Mouse (Mus musculus): ENCODE measurements around the gene Ccdc188. TPM values are rescaled to one million over a fixed set of nuclear protein-coding genes. Genes with fewer than 3 reads are reported as not detected.
"Not testable (repeated sequence)": the region's sequence is repeated elsewhere in the genome, so short reads cannot be mapped to it uniquely, and the experiment has no call there.

Gene Ccdc188
- polyA plus RNA-seq, 1 experiment from 2014 or later = not detected

DNA sequence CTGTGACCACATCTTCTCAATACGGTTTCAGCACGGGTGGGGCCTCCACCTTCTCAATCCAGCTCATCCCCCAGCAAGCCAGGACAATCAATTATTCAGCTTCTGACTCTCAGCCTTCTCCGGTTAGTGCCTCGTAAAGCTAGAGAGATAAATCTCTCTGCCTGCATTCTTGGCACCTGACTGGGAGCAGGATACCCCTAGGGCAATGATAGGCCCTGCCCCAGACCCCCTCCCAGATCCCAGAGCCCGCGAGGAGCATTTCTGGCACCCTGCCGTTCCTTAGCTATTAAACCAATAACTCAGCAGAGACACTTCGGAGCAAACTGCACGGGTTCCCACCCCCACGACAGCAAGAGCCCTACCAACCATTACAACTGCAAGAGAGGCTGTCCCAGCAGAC is 36.3 kb upstream of the Ccdc188 start:
- Histone ChIP-seq H3K4me2 (no peak overlapping the region), H3K36me3 (ENCODE audit: control insufficient read depth, insufficient read depth, low read length) (no peaks in the 10 kb centered on the region), H3K27me3 (ENCODE audit: control insufficient read depth, insufficient read depth, low read length) (no peaks in the 10 kb centered on the region; the same call in 1 of the 2 replicates), H3K4me1 (ENCODE audit: control insufficient read depth, insufficient read depth, low read length) (peaks cover 10% of the 10 kb centered on the region; the same call in 1 of the 2 replicates), H3K27ac (ENCODE audit: low read depth, low read length) (no peak overlapping the region), H3K9ac (ENCODE audit: low read length) (no peak overlapping the region), H3K4me3 (ENCODE audit: low read depth, low read length) (no peak overlapping the region), H3K9me3 (ENCODE audit: control insufficient read depth, low read length) (no peaks in the 10 kb centered on the region)
- DNase-seq (ENCODE audit: low spot score, missing footprints) (no peak), ATAC-seq (ENCODE audit: low FRiP score) (no peak)
- 73% methylated on average over 10 of the region's 10 CpGs for WGBS

DNA sequence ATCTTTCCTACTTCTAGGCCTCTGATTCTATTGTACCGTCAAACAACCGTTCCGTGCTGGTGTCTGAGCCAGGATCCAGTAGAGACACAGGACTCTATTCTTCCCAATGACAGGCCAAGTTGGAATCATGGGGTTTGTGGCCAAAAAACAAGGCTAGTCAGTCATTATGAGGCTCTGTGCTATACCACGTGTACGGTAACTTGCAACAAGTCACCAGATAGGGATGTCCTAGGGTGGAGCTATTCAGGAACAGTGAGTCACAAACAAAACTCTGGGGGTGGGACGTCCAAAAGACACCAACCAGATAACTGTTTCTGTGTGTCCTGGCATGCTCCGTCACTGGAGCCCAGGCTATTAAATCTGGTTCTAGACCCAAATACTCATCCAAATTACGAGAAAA is 34.9 kb upstream of the Ccdc188 start:
- no peak overlapping the region for H3K9ac ChIP-seq (ENCODE audit: low read length)
- H3K4me2 ChIP-seq = no peak overlapping the region
- H3K27ac ChIP-seq (ENCODE audit: low read depth, low read length) = no peak overlapping the region
- no peak overlapping the region for H3K4me3 ChIP-seq (ENCODE audit: low read depth, low read length)
- no peaks in the 10 kb centered on the region for H3K36me3 ChIP-seq (ENCODE audit: control insufficient read depth, insufficient read depth, low read length)
- no peaks in the 10 kb centered on the region for H3K9me3 ChIP-seq (ENCODE audit: control insufficient read depth, low read length)
- DNase-seq (ENCODE audit: low spot score, missing footprints) (no peak), ATAC-seq (ENCODE audit: low FRiP score) (no peak)
- H3K27me3 ChIP-seq (ENCODE audit: control insufficient read depth, insufficient read depth, low read length) = no peaks in the 10 kb centered on the region; the same call in 1 of the 2 replicates
- H3K4me1 ChIP-seq (ENCODE audit: control insufficient read depth, insufficient read depth, low read length) = peaks cover 10% of the 10 kb centered on the region; the same call in 1 of the 2 replicates
- WGBS = 85% methylated on average over 8 of the region's 8 CpGs

DNA sequence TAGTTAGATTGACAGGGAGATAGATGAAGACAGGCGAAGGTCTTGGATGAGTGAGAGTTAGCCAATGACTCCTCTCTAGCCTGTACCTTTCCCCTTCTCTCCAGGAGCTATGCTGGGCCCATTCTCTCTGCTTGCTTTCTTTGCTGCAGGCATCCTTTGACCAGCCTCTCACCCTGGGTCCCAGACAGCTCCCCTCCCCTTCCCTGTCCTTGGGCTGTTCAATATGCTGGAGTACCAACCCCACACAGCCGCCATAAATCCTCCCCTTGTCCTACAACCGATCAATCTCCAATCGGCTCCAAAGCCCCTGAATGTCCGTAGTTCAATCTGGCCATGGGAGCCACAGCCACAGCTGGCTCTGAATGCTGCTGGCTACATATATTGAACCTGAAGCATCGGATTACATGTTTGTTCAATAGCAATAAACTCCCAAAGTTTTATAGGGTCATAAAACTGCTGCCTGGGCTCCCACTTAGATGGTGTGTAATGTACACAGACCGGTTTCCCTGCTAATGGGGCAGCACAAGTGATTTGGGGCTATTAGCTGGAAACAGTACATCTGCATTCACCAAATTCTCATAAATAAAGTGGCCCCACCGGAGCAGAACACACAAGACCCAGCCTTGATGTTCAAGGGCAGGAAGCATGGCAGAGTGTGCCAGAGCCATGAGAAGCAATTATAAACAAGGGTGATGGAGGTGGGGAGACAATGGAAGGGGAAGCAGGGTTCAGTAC is 31.8 kb upstream of the Ccdc188 start:
- Histone ChIP-seq H3K4me1 (ENCODE audit: control insufficient read depth, insufficient read depth, low read length) (no peaks in the 10 kb centered on the region), H3K36me3 (ENCODE audit: control insufficient read depth, insufficient read depth, low read length) (no peaks in the 10 kb centered on the region), H3K4me3 (ENCODE audit: low read depth, low read length) (no peak overlapping the region), H3K9me3 (ENCODE audit: control insufficient read depth, low read length) (no peaks in the 10 kb centered on the region), H3K27ac (ENCODE audit: low read depth, low read length) (no peak overlapping the region), H3K4me2 (no peak overlapping the region), H3K27me3 (ENCODE audit: control insufficient read depth, insufficient read depth, low read length) (no peaks in the 10 kb centered on the region; the same call in 1 of the 2 replicates), H3K9ac (ENCODE audit: low read length) (no peak overlapping the region)
- WGBS = 90% methylated on average over 8 of the region's 8 CpGs
- no peak for ATAC-seq (ENCODE audit: low FRiP score)
- DNase-seq (ENCODE audit: low spot score, missing footprints) = no peak

DNA sequence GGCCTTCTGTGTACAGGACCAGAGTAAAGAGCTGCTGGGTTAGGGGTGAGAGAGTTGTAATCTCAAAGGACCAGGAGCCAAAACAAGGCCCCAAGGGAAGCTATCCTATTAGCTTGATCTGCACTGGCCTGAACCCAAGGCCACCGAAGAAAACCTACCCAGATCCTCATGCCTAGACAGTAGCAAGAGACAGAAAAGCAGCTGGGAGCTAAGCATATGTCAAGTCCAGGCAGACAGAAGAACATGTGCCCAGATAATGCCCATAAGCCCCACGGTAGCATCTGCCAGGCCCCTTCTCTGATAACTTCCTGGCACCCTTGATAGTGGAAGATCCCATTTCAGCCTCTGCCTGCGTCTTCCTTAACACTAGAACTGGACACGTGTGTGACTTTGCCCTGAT is 30.9 kb upstream of the Ccdc188 start:
- Histone ChIP-seq H3K9ac (ENCODE audit: low read length) (no peak overlapping the region), H3K36me3 (ENCODE audit: control insufficient read depth, insufficient read depth, low read length) (no peaks in the 10 kb centered on the region), H3K4me1 (ENCODE audit: control insufficient read depth, insufficient read depth, low read length) (no peaks in the 10 kb centered on the region), H3K9me3 (ENCODE audit: control insufficient read depth, low read length) (no peaks in the 10 kb centered on the region), H3K4me2 (no peak overlapping the region), H3K27ac (ENCODE audit: low read depth, low read length) (no peak overlapping the region), H3K27me3 (ENCODE audit: control insufficient read depth, insufficient read depth, low read length) (no peaks in the 10 kb centered on the region), H3K4me3 (ENCODE audit: low read depth, low read length) (no peak overlapping the region)
- DNase-seq (ENCODE audit: low spot score, missing footprints) (no peak), ATAC-seq (ENCODE audit: low FRiP score) (no peak)
- WGBS = 93% methylated on average over 4 of the region's 4 CpGs

DNA sequence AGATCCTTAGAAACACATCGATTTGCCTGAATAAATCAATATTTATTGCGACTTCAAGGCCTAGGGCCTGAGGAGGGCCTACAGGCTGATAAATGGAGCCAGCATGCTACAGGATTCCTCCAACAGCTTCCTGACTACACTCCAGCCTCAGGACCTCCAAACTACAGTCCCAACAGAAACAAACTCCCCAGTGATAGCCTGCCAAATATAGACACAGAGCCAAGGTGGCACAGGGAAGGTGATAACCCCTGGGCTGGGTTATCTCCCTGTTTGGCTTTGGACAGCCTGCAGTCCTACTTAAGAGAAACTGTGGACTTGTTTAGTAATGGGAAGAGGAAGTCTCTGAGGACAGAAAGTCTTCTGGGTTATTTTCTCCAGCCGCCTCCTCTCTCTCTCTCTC is 30.5 kb upstream of the Ccdc188 start:
- Histone ChIP-seq H3K4me1 (ENCODE audit: control insufficient read depth, insufficient read depth, low read length) (no peaks in the 10 kb centered on the region), H3K9ac (ENCODE audit: low read length) (no peak overlapping the region), H3K4me2 (no peak overlapping the region), H3K36me3 (ENCODE audit: control insufficient read depth, insufficient read depth, low read length) (no peaks in the 10 kb centered on the region), H3K9me3 (ENCODE audit: control insufficient read depth, low read length) (no peaks in the 10 kb centered on the region), H3K27me3 (ENCODE audit: control insufficient read depth, insufficient read depth, low read length) (no peaks in the 10 kb centered on the region), H3K27ac (ENCODE audit: low read depth, low read length) (no peak overlapping the region), H3K4me3 (ENCODE audit: low read depth, low read length) (no peak overlapping the region)
- DNase-seq (ENCODE audit: low spot score, missing footprints) (no peak), ATAC-seq (ENCODE audit: low FRiP score) (no peak)
- 91% methylated on average over 3 of the region's 3 CpGs for WGBS

DNA sequence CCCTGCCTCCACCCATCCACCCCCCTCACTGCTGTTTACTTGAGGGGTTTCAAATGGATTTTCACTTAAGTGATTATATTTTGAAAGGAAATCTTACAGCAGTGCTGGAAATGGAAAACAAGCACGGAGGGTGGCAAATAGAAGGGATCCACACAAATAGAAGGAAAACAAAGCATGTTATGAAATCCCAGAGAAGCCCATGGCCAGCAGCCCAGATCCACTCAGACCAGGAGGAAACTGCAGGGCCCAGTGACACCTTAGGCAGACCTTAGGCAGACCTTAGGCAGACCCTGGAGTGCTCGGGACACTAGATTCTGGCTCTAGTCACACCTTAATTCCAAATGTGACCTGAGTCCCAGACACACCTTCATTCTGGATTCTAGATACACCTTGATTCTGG is 26.7 kb upstream of the Ccdc188 start:
- Histone ChIP-seq H3K27ac (ENCODE audit: low read depth, low read length) (no peak overlapping the region), H3K4me3 (ENCODE audit: low read depth, low read length) (no peak overlapping the region), H3K9me3 (ENCODE audit: control insufficient read depth, low read length) (no peaks in the 10 kb centered on the region), H3K4me1 (ENCODE audit: control insufficient read depth, insufficient read depth, low read length) (no peaks in the 10 kb centered on the region), H3K4me2 (no peak overlapping the region), H3K36me3 (ENCODE audit: control insufficient read depth, insufficient read depth, low read length) (no peaks in the 10 kb centered on the region), H3K9ac (ENCODE audit: low read length) (no peak overlapping the region), H3K27me3 (ENCODE audit: control insufficient read depth, insufficient read depth, low read length) (no peaks in the 10 kb centered on the region)
- ATAC-seq (ENCODE audit: low FRiP score) (no peak), DNase-seq (ENCODE audit: low spot score, missing footprints) (no peak)
- 79% methylated on average over 2 of the region's 2 CpGs for WGBS

DNA sequence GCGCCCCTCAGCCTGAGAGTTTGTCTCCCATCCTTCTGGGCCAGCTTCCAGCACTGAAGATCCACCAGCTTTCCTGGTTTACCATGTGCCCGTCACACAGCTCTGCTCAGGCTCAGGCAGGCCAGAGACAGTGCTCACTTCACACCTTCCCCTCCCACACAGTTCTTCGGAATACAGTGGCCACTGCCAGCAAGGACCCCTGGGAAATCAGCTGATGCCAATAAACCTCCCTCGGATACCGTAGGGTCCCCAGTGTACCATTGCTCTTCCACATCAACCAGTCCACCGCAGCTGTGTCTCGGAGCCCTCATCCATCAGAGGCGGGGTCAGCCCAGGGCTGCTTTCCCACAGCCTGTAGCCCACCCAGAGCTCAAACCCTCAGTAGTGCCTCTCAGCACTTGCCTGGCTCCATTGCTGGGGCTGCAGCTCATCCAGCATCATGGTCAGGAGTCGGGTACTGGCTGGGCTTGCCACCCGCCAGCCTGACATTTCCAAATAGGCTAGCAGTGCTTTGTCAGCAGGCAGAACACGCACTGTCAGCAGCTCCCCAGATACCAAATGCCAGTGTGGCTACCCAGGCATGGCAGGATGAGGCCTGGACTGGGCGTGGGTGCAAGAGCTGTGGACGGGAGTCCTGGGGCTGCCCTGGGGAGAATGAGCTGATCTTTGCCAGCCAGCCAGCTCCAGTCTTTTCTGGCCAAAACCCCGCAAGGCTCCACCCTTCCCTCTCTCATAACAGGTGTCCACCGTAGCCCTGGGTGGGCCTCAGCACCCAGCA is 23.3 kb upstream of the Ccdc188 start:
- no peaks in the 10 kb centered on the region for H3K9me3 ChIP-seq (ENCODE audit: control insufficient read depth, low read length)
- no peaks in the 10 kb centered on the region for H3K27me3 ChIP-seq (ENCODE audit: control insufficient read depth, insufficient read depth, low read length)
- DNase-seq (ENCODE audit: low spot score, missing footprints) (no peak), ATAC-seq (ENCODE audit: low FRiP score) (peak; percentile 28; the same call in 1 of the 2 replicates)
- H3K4me3 ChIP-seq (ENCODE audit: low read depth, low read length) = no peak overlapping the region
- no peaks in the 10 kb centered on the region for H3K36me3 ChIP-seq (ENCODE audit: control insufficient read depth, insufficient read depth, low read length)
- no peak overlapping the region for H3K4me2 ChIP-seq
- 75% methylated on average over 15 of the region's 15 CpGs for WGBS
- peaks cover 4% of the 10 kb centered on the region; the same call in 1 of the 2 replicates for H3K4me1 ChIP-seq (ENCODE audit: control insufficient read depth, insufficient read depth, low read length)
- no peak overlapping the region for H3K27ac ChIP-seq (ENCODE audit: low read depth, low read length)
- H3K9ac ChIP-seq (ENCODE audit: low read length) = no peak overlapping the region

DNA sequence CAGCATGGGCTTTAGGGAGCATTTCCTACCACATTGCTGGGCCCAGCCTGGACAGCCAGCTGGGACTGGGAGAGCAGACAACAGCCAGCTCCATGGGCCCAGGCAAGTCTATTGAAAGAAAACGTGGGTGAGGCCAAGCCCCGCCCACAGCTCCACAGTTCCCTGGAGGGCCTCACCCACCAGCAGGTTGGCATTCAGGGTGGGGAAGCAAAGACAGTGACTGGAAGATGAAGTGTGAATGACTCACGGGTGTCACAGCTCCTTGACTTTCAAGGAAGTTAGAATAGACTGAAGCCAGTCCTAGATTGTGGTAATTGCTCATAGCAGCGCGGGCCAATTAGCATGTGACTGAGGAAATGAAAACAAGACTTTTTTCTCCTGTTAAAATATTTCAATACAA is 22.6 kb upstream of the Ccdc188 start:
- Histone ChIP-seq H3K4me2 (no peak overlapping the region), H3K27ac (ENCODE audit: low read depth, low read length) (no peak overlapping the region), H3K27me3 (ENCODE audit: control insufficient read depth, insufficient read depth, low read length) (no peaks in the 10 kb centered on the region), H3K4me1 (ENCODE audit: control insufficient read depth, insufficient read depth, low read length) (peaks cover 6% of the 10 kb centered on the region), H3K9ac (ENCODE audit: low read length) (no peak overlapping the region), H3K36me3 (ENCODE audit: control insufficient read depth, insufficient read depth, low read length) (no peaks in the 10 kb centered on the region), H3K4me3 (ENCODE audit: low read depth, low read length) (no peak overlapping the region), H3K9me3 (ENCODE audit: control insufficient read depth, low read length) (no peaks in the 10 kb centered on the region)
- WGBS = 59% methylated on average over 5 of the region's 5 CpGs
- ATAC-seq (ENCODE audit: low FRiP score) (no peak), DNase-seq (ENCODE audit: low spot score, missing footprints) (no peak)

DNA sequence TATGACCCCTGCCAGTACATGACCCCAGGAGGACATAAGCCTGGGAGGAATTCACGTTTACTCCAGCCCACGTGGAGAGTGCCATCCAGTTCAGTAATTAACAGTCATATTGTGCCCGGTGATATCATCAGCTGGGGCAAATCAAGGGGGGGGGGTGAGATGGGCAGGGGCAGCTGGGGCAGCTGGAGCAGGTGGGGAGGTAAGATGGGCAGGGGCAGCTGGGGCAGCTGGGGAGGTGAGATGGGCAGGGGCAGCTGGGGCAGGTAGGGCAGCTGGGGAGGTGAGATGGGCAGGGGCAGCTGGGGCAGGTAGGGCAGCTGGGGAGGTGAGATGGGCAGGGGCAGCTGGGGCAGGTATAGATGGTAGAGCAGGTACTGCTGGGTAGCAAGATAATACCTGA is 22.1 kb upstream of the Ccdc188 start:
- not testable (repeated sequence) for H3K27me3 ChIP-seq (ENCODE audit: control insufficient read depth, insufficient read depth, low read length); H3K4me3 ChIP-seq (ENCODE audit: low read depth, low read length); H3K36me3 ChIP-seq (ENCODE audit: control insufficient read depth, insufficient read depth, low read length); H3K9me3 ChIP-seq (ENCODE audit: control insufficient read depth, low read length); H3K9ac ChIP-seq (ENCODE audit: low read length); H3K4me1 ChIP-seq (ENCODE audit: control insufficient read depth, insufficient read depth, low read length); DNase-seq (ENCODE audit: low spot score, missing footprints); H3K4me2 ChIP-seq; ATAC-seq (ENCODE audit: low FRiP score); H3K27ac ChIP-seq (ENCODE audit: low read depth, low read length)
- 52% methylated on average over 3 of the region's 3 CpGs for WGBS
